Mouse (Mus musculus): ENCODE data around the gene Pwwp2a. TPM values are rescaled to one million over a fixed set of nuclear protein-coding genes. Genes with fewer than 3 reads are reported as not detected.
A peak's percentile ranks its signal among the peaks of the same experiment; 100 is the strongest.

Gene Pwwp2a
- polyA plus RNA-seq, 1 experiment from 2014 or later = 50.1 TPM

DNA sequence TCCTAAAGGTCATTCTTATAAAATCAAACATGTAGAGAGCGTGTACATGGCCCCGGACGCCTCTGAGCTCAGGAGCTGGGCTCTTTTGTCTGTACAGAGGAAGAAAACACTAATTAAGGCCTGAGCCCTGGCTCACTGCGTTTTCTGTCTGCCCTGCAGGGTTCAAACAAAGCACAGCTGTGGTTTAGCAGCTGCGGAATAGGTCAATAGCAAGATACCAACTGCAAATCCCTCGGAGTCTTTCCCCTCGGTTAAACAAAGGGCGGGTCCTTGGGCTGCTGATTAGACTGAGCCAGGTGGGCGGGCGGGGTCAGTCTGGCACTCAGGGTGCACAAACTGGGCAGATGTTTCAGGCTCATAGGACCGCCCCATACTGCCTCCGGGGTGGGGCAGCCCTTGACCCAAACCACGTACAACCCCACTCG lies 28.7 kb upstream of the Pwwp2a start:
- no peaks in the 10 kb centered on the region for H3K36me3 ChIP-seq (ENCODE audit: control insufficient read depth, insufficient read depth, low read length)
- no peak overlapping the region for H3K9ac ChIP-seq (ENCODE audit: low read depth, low read length)
- no peaks in the 10 kb centered on the region for H3K27me3 ChIP-seq (ENCODE audit: control insufficient read depth, insufficient read depth, low read length)
- H3K4me1 ChIP-seq (ENCODE audit: control insufficient read depth, insufficient read depth, low read length) = 0 out of 2 replicates have a peak, but pooled peaks cover 8% of the 10 kb centered on the region
- no peaks in the 10 kb centered on the region for H3K9me3 ChIP-seq (ENCODE audit: control insufficient read depth, low read length)
- no peak overlapping the region for H3K4me3 ChIP-seq (ENCODE audit: low read length)
- 55% methylated on average over 14 of the region's 14 CpGs for WGBS
- H3K4me2 ChIP-seq (replicated peaks; ENCODE audit: low read depth, low read length) = no peak overlapping the region
- no peak overlapping the region; the same call in 1 of the 2 replicates for H3K27ac ChIP-seq (ENCODE audit: low read depth, low read length)
- ATAC-seq (ENCODE audit: low FRiP score, low TSS enrichment) = peak; percentile 64

DNA sequence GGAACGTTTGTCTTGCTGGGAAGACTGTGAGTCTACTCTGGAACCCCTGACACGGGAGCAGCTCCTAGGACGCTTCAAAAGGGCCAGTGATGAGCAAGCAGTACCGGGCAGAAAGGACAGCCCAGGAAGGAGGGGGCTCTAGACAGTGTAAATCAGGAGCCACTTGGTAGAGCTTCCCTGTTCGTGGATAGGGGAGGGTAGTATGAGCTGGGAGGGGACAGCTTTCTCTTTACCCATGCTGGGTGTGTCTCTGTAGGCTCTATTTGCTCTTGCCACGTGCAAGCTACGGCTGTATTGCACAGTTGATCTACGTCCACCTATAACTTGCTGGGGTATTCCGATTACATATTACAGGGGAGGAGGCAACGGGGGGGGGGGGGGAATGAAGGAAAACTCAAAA lies 25.3 kb upstream of the Pwwp2a start:
- peak; percentile 46; the same call in 1 of the 2 replicates for ATAC-seq (ENCODE audit: low FRiP score, low TSS enrichment)
- no peaks in the 10 kb centered on the region for H3K27me3 ChIP-seq (ENCODE audit: control insufficient read depth, insufficient read depth, low read length)
- H3K9me3 ChIP-seq (ENCODE audit: control insufficient read depth, low read length) = no peaks in the 10 kb centered on the region
- WGBS = 25% methylated on average over 9 of the region's 10 CpGs
- no peaks in the 10 kb centered on the region for H3K36me3 ChIP-seq (ENCODE audit: control insufficient read depth, insufficient read depth, low read length)
- no peak overlapping the region for H3K27ac ChIP-seq (ENCODE audit: low read depth, low read length)
- H3K4me1 ChIP-seq (ENCODE audit: control insufficient read depth, insufficient read depth, low read length) = 0 out of 2 replicates have a peak, but pooled peaks cover 8% of the 10 kb centered on the region
- no peak overlapping the region for H3K4me2 ChIP-seq (replicated peaks; ENCODE audit: low read depth, low read length)
- no peak overlapping the region for H3K9ac ChIP-seq (ENCODE audit: low read depth, low read length)
- no peak overlapping the region for H3K4me3 ChIP-seq (ENCODE audit: low read length)

DNA sequence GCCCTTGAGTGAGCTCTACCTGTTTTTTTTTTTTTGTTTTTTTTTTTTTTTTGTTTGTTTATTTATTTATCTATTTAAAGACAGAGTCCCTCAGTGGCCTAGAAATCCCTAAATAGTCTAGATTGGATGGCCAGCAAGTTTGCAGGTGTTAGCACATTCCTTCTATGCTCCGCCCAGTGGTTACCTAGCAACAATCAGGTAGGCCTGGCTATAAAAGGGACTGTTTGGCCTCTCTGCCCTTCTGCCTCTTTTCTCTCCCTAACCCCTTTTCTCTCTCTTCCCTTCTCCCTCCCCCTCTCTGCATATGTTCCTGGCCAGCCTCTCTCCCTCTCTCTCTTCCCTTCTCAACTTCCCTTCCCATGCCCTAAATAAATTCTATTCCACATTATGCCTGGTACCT lies 23.8 kb upstream of the Pwwp2a start:
- H3K36me3 ChIP-seq (ENCODE audit: control insufficient read depth, insufficient read depth, low read length) = no peaks in the 10 kb centered on the region
- H3K9me3 ChIP-seq (ENCODE audit: control insufficient read depth, low read length) = no peaks in the 10 kb centered on the region
- ATAC-seq (ENCODE audit: low FRiP score, low TSS enrichment) = no peak
- no peak overlapping the region for H3K4me2 ChIP-seq (replicated peaks; ENCODE audit: low read depth, low read length)
- H3K4me1 ChIP-seq (ENCODE audit: control insufficient read depth, insufficient read depth, low read length) = 0 out of 2 replicates have a peak, but pooled peaks cover 4% of the 10 kb centered on the region
- WGBS = 91% methylated on average over 1 of the region's 1 CpGs
- no peaks in the 10 kb centered on the region for H3K27me3 ChIP-seq (ENCODE audit: control insufficient read depth, insufficient read depth, low read length)
- no peak overlapping the region for H3K27ac ChIP-seq (ENCODE audit: low read depth, low read length)
- no peak overlapping the region for H3K9ac ChIP-seq (ENCODE audit: low read depth, low read length)
- no peak overlapping the region for H3K4me3 ChIP-seq (ENCODE audit: low read length)

DNA sequence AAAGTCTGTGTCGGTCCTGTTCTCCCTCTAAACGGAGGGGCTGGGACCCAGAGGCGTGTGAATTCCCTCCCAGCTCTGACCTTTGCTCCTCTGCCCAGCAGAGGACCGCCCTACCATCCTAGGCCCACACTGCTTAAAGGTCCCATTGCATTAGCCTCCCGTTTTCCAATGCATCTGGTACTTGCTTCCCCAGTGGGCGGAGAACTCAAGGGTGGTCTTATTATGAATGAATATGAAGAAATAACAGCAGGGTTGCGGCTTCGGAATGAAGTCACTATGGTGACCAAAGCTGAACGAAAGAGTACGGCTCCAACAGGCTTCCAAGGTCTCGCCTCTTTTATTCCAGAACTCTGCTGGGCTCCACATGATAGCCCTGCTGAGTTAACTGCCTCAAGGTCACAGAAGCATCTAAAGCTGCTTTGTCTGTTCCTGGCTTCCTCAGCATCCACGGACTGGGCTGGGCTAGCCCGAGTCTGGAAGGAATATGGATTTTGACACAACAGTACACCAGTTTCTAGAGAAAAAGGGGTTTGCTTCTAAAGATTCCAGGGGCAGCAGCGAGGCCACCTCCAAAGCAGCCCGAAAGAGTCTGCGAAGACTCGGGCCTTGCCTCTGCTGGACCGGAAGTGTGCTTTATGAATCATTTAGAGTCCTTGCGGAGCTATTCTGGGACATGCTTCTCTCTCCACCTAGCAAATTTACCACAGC lies 14.6 kb upstream of the Pwwp2a start:
- Histone ChIP-seq H3K4me2 (replicated peaks; ENCODE audit: low read depth, low read length) (no peak overlapping the region), H3K4me1 (ENCODE audit: control insufficient read depth, insufficient read depth, low read length) (no peaks in the 10 kb centered on the region), H3K9me3 (ENCODE audit: control insufficient read depth, low read length) (no peaks in the 10 kb centered on the region), H3K9ac (ENCODE audit: low read depth, low read length) (no peak overlapping the region), H3K36me3 (ENCODE audit: control insufficient read depth, insufficient read depth, low read length) (no peaks in the 10 kb centered on the region), H3K4me3 (ENCODE audit: low read length) (no peak overlapping the region), H3K27ac (ENCODE audit: low read depth, low read length) (no peak overlapping the region), H3K27me3 (ENCODE audit: control insufficient read depth, insufficient read depth, low read length) (no peaks in the 10 kb centered on the region)
- ATAC-seq (ENCODE audit: low FRiP score, low TSS enrichment) = no peak
- WGBS = 72% methylated on average over 19 of the region's 19 CpGs

DNA sequence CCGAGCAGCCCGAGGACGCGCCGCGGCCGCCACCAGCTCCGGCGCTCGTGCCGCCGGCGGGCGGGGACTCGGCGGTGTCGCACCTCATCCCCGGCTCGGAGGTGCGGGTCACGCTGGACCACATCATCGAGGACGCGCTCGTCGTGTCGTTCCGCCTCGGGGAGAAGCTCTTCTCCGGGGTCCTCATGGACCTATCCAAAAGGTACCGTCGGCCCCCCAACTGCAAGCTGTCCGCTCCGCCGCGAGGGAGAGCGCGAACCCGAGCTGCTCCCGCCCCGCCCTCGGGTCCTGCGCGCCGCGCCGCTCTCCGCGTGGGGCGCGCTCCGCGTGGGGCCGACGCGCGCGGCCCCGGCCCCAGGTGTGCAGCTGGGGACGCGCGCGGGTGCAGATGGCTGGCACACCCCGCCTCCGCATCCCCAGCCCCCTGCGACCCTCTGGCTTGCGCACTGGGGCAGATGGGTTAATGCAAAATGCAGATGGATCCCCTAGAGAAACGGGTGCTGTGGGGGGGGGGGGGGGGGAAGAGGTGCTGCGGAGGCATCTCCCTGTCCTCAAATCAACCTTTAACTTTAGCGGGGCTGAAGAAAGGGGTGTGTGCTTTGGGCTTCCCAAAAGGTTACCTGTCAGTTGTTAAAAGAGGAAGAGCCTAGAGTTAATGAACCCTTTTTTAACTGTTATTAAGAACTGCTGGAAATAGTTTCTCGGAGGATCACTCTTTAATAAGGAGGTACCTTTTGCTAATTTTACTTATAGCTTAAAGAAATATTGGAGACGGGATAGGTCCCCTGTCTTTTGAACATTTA lies 818 bp downstream of the Pwwp2a start:
- peak overlapping the region; percentile 78 for H3K4me2 ChIP-seq (replicated peaks; ENCODE audit: low read depth, low read length)
- H3K4me3 ChIP-seq (ENCODE audit: low read length) = peak overlapping the region; percentile 91
- WGBS = 1% methylated on average over 64 of the region's 72 CpGs

DNA sequence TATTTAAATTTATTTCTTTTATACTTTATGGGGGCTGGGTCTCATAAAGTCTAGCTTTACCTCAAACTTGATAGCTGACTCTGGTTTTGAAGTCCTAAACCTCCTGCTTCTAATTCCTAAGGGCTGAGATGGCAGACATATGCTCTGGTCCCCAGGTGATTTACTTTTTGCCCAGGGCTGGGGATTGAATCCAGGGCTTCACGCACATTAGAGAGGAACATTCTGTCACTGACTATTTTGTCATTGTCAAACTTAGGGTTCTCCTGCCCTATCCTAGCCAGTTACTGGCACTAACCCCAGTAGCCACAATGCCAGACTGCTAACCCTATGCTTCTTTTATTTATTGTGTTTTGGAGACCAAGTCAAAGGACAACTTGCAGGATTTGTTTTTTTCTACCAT lies 7.1 kb downstream of the Pwwp2a start:
- H3K4me1 ChIP-seq (ENCODE audit: control insufficient read depth, insufficient read depth, low read length) = peaks cover 4% of the 10 kb centered on the region; the same call in 1 of the 2 replicates
- no peak for ATAC-seq (ENCODE audit: low FRiP score, low TSS enrichment)
- H3K27me3 ChIP-seq (ENCODE audit: control insufficient read depth, insufficient read depth, low read length) = no peaks in the 10 kb centered on the region
- no peak overlapping the region for H3K9ac ChIP-seq (ENCODE audit: low read depth, low read length)
- no peak overlapping the region for H3K4me3 ChIP-seq (ENCODE audit: low read length)
- no peak overlapping the region for H3K4me2 ChIP-seq (replicated peaks; ENCODE audit: low read depth, low read length)
- peaks cover 59% of the 10 kb centered on the region for H3K36me3 ChIP-seq (ENCODE audit: control insufficient read depth, insufficient read depth, low read length)
- H3K27ac ChIP-seq (ENCODE audit: low read depth, low read length) = no peak overlapping the region
- 100% methylated on average over 1 of the region's 1 CpGs for WGBS
- no peaks in the 10 kb centered on the region for H3K9me3 ChIP-seq (ENCODE audit: control insufficient read depth, low read length)

More for the DNA sequence above, 818 bp downstream of the Pwwp2a start:
- peak; percentile 41 for ATAC-seq (ENCODE audit: low FRiP score, low TSS enrichment)
- peak overlapping the region; percentile 92 for H3K9ac ChIP-seq (ENCODE audit: low read depth, low read length)
- H3K9me3 ChIP-seq (ENCODE audit: control insufficient read depth, low read length) = no peaks in the 10 kb centered on the region
- peaks cover 10% of the 10 kb centered on the region for H3K4me1 ChIP-seq (ENCODE audit: control insufficient read depth, insufficient read depth, low read length)
- H3K27me3 ChIP-seq (ENCODE audit: control insufficient read depth, insufficient read depth, low read length) = no peaks in the 10 kb centered on the region
- H3K27ac ChIP-seq (ENCODE audit: low read depth, low read length) = peak overlapping the region; percentile 88
- peaks cover 14% of the 10 kb centered on the region for H3K36me3 ChIP-seq (ENCODE audit: control insufficient read depth, insufficient read depth, low read length)

DNA sequence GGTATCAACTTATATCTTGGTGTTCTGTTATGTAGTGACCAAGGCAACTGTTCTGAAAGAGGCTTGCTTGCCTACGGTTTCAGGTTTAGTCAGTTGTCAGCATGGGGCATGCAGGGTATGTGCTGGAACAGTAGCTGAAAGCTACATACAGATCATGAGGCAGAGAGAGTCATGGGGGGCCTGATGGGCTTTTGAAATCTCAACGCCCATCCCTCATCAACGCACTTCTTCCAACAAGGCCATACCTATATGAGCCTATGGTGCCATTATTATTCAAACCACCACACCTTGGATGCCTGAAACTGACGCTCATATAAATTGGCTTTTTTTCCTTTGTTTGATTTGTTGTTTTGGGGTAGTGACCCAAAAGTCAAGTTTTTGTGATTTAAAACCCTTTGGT lies 14.8 kb downstream of the Pwwp2a start:
- no peak overlapping the region for H3K4me3 ChIP-seq (ENCODE audit: low read length)
- H3K4me1 ChIP-seq (ENCODE audit: control insufficient read depth, insufficient read depth, low read length) = peaks cover 5% of the 10 kb centered on the region; the same call in 1 of the 2 replicates
- H3K36me3 ChIP-seq (ENCODE audit: control insufficient read depth, insufficient read depth, low read length) = peaks cover 52% of the 10 kb centered on the region
- WGBS = 83% methylated on average over 4 of the region's 4 CpGs
- H3K27ac ChIP-seq (ENCODE audit: low read depth, low read length) = no peak overlapping the region
- no peaks in the 10 kb centered on the region for H3K9me3 ChIP-seq (ENCODE audit: control insufficient read depth, low read length)
- H3K4me2 ChIP-seq (replicated peaks; ENCODE audit: low read depth, low read length) = no peak overlapping the region
- no peak for ATAC-seq (ENCODE audit: low FRiP score, low TSS enrichment)
- H3K9ac ChIP-seq (ENCODE audit: low read depth, low read length) = no peak overlapping the region
- no peaks in the 10 kb centered on the region for H3K27me3 ChIP-seq (ENCODE audit: control insufficient read depth, insufficient read depth, low read length)

DNA sequence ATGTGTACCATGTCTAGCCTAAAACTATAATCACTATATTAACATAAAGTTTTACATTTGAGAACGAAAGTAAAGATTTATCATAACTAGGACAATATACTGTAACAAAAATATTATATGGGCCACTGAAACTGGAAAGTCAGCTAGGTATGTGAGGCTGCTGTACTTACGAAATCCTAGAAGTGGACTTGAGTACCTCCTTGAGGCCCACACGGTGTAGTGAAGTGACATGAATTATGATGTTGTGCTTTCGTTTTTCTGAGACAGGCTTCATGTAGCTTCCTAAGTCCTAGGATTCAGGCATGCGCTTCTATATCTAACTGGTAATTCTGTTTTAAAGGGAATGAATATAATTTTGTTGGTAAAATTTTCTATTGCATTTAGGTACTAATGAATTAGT lies 16.8 kb downstream of the Pwwp2a start:
- peaks cover 38% of the 10 kb centered on the region for H3K36me3 ChIP-seq (ENCODE audit: control insufficient read depth, insufficient read depth, low read length)
- no peak for ATAC-seq (ENCODE audit: low FRiP score, low TSS enrichment)
- H3K9ac ChIP-seq (ENCODE audit: low read depth, low read length) = no peak overlapping the region
- WGBS = 43% methylated on average over 5 of the region's 5 CpGs
- no peak overlapping the region for H3K4me2 ChIP-seq (replicated peaks; ENCODE audit: low read depth, low read length)
- H3K27ac ChIP-seq (ENCODE audit: low read depth, low read length) = no peak overlapping the region
- H3K27me3 ChIP-seq (ENCODE audit: control insufficient read depth, insufficient read depth, low read length) = no peaks in the 10 kb centered on the region
- no peaks in the 10 kb centered on the region for H3K9me3 ChIP-seq (ENCODE audit: control insufficient read depth, low read length)
- peaks cover 5% of the 10 kb centered on the region; the same call in 1 of the 2 replicates for H3K4me1 ChIP-seq (ENCODE audit: control insufficient read depth, insufficient read depth, low read length)
- H3K4me3 ChIP-seq (ENCODE audit: low read length) = no peak overlapping the region

DNA sequence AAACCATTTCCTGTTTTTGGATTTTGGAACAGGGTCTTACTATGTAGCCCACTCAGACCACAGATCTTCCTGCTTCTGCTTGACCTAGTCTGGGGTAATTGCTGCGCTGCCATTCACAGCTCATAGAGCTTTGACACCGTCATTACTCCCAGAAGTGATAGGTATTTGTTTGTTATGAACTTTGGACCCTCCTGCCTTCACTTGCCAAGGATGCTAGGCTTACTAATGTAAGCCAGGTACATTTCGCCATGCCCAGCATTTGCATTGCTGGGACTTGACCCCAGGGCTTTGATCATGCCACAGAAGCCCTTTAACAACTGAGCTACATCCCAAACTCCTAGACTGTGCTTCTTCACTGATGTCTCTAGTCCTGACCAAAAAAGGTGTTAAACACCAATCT lies 18.5 kb downstream of the Pwwp2a start:
- Histone ChIP-seq H3K4me1 (ENCODE audit: control insufficient read depth, insufficient read depth, low read length) (peaks cover 5% of the 10 kb centered on the region; the same call in 1 of the 2 replicates), H3K9me3 (ENCODE audit: control insufficient read depth, low read length) (no peaks in the 10 kb centered on the region), H3K4me2 (replicated peaks; ENCODE audit: low read depth, low read length) (no peak overlapping the region), H3K9ac (ENCODE audit: low read depth, low read length) (no peak overlapping the region), H3K27ac (ENCODE audit: low read depth, low read length) (no peak overlapping the region), H3K27me3 (ENCODE audit: control insufficient read depth, insufficient read depth, low read length) (no peaks in the 10 kb centered on the region), H3K36me3 (ENCODE audit: control insufficient read depth, insufficient read depth, low read length) (peaks cover 43% of the 10 kb centered on the region), H3K4me3 (ENCODE audit: low read length) (no peak overlapping the region)
- no peak for ATAC-seq (ENCODE audit: low FRiP score, low TSS enrichment)
- WGBS = 90% methylated on average over 3 of the region's 3 CpGs

Data from kidney, embryonic 14.5 days (tissue).